Mouse (Mus musculus) central nervous system, embryonic 11.5 days (tissue): Measurements from ENCODE around the gene Bard1. TPM values are rescaled to one million over a fixed set of nuclear protein-coding genes. Genes with fewer than 3 reads are reported as not detected.

ENCODE experiments used
- polyA plus RNA-seq: library from polyadenylated mRNA; depleted of rRNA; stranded (reverse); fragments of >200 nt; gene quantifications from 2 replicates; pipeline ENCODE4 v1.2.3, GENCODE M21; 2012; rRNA removed

The Bard1 gene
- polyA plus RNA-seq, result 9.1 and 12.3 TPM in 2 replicates

DNA sequence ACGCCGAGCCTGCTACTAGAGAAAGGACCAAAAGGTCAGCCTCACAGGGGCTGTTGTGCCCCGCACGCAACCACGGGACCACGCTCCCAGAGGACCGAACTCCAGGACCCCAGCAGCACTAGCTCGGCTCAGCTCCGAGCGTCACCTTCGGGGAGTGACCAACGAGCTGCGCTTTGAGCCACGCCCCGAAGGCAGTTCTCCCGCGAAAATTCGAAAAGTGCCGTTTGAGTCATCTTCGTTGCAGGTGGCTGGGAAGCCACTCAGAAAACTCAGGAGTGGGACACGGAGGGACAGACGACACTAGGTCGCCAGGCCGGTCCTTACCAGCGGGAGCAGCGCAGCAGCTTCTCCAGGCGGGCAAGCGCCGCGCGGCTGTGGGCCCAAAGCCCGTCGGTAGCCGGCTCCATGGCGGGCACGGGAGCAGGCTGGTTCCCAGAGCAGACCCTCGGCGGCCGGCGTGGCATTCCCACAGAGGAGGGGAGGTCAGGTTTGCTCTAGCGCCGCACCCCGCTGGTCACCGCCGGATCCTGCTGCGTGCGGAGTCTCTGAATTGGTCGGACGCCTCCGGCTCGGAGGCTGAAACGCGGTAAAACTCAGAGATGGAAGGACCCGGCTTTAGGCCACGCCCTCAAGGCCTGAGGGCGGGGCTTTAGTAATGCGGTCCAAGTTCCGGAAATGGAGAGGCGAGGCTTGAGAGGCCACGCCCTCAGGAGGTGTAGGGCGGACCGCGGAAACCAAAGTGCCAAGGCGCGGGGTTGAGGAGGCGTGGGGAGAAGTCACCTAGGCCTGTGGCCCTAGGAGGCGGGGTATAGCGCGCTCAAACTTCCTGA, at the start of gene Bard1:
Gene Bard1 (minus strand): TSS at position 803 of the 830 bp plus-strand sequence.

